Mouse (Mus musculus): ENCODE measurements around the gene Zfp458.
"Not testable (repeated sequence)": the region's sequence is repeated elsewhere in the genome, so short reads cannot be mapped to it uniquely, and the experiment has no call there.

Gene Zfp458

DNA sequence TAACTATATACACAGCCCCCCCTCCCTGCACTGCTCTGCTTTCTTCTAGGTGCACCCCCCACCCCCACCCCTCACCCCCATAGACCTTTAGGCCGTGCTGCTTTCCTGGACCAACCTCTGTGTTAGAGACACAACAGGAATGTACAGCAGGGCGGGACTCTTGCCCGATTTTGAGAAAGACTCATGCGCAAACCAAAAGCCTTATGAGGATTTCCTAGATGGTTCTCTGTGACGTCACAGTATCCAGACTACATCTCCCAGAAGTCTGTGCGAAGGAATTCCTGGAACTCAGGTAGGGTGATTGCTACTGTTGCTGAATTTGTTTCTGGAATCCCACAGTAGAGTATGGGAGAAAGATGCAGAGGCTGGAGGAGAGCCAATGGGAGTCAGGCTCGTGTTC, at the start of gene Zfp458:
TSS of gene Zfp458 (minus strand) at position 153 of the 400 bp plus-strand sequence.
- peak; percentile 57 for DNase-seq (ENCODE audit: low read depth, low spot score)

DNA sequence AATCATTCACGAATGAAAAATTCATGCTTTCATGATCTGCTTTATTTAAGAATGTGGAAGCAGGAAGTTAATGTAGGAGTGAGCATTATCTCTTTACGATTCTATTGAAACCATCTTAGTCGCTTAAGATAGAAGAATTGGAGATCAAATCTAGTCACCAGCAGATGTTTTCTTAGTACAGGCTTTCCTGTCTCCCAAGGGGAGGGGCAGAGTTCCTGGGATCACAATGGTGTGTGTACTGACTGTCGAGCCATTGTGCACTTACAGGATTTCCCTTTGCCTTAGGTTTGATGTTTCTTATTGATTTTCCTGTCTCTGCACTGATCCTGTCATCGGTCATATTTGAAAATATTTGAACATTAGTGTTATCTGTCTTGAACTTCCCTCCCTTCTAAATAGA, 28.5 kb upstream of the Zfp458 start:
- DNase-seq (ENCODE audit: low read depth, low spot score) = no peak

GRCm38 (mm10) chr13:67305822-67306672, 27.8 kb upstream of the Zfp458 start, which contains the start of gene Zfp457:
TSS of gene Zfp457 (minus strand) at chr13:67306485.
- DNase-seq (ENCODE audit: low read depth, low spot score) = peak; percentile 80

GRCm38 (mm10) chr13:67269383-67270065, 8.7 kb downstream of the Zfp458 start:
- DNase-seq (ENCODE audit: low read depth, low spot score) = not testable (repeated sequence)

GRCm38 (mm10) chr13:67268568-67269369, 9.5 kb downstream of the Zfp458 start:
- peak; percentile 51 for DNase-seq (ENCODE audit: low read depth, low spot score)

DNA sequence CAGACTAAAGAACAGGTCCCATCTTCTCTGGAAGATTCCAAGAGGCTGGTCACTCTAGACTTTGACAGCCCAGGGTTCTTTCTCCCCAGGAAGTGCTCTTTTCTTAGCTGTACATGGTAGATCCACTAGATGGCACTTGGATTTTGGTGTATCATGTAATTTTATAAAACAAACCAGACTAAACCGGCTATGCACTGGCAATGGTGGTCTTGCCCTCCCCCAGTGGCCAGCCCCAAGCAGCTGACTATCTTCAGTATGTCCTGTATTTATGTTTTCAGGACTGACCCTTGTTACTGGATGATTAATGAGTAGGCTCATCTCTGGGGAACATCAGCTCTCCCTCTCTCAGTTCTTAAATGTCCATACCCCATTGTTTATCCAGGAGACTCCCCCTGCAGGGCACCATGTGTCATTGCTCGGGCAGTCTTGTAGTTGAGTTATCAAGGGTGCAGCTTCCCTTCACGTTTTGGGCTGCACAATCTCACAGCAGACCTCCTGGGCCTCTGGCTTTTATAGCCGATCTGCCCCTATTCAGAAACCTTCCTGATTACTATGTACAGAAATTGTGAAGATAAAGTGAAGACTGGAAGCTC, 64.2 kb downstream of the Zfp458 start:
- no peak for DNase-seq (ENCODE audit: low read depth, low spot score)

All from embryo, embryonic 11.5 days (tissue).